Mouse (Mus musculus) megakaryocyte, adult 5-6 weeks (primary cell): ENCODE measurements around the gene Acox1. TPM values are rescaled to one million over a fixed set of nuclear protein-coding genes. Genes with fewer than 3 reads are reported as not detected.

ENCODE experiments used
- ATAC-seq: 2 replicates; pipeline ENCODE4 v1.8.0; 2016; ENCODE audit warnings: mild to moderate bottlenecking, inconsistent platforms; ENCODE audit not compliant: poor library complexity, severe bottlenecking
- total RNA-seq, 2 experiments: library from RNA; stranded (forward) in 1 of 2; stranded (reverse) in 1 of 2; fragments of 153-499, 151-499 nt in 1 of 2; fragments of 221-1000, 200-1000 nt in 1 of 2; gene quantifications; 2 replicates each; pipeline versions ENCODE4 v1.2.3 to v1.2.4; 2015 to 2017

Gene Acox1
- total RNA-seq (2015) (15.1 and 18.3 TPM in 2 replicates), total RNA-seq (2017) (18.6 and 19.7 TPM in 2 replicates)

GRCm38 (mm10) chr11:116198639-116199531 lies at the start of gene Acox1, which contains the start of gene Ten1:
Acox1 (minus strand) TSS chr11:116199045.
Ten1 (plus strand) TSS chr11:116198855.
- ATAC-seq: peak; percentile 85

GRCm38 (mm10) chr11:116247502-116248222 lies 48.8 kb upstream of the Acox1 start:
- no peak for ATAC-seq

GRCm38 (mm10) chr11:116245616-116246015 lies 46.8 kb upstream of the Acox1 start:
- no peak for ATAC-seq

GRCm38 (mm10) chr11:116244580-116244979 lies 45.7 kb upstream of the Acox1 start:
- ATAC-seq: no peak

- no peak for ATAC-seq
These were observed 42.9 kb upstream of the Acox1 start for GRCm38 (mm10) chr11:116241744-116242235.

GRCm38 (mm10) chr11:116239797-116240196 lies 41.0 kb upstream of the Acox1 start:
- ATAC-seq: no peak

- peak; percentile 79 for ATAC-seq
These were observed 39.0 kb upstream of the Acox1 start, which contains the start of gene Evpl for GRCm38 (mm10) chr11:116237742-116238395. Evpl (minus strand) TSS chr11:116238077.

- ATAC-seq: no peak
These were observed 36.1 kb upstream of the Acox1 start for GRCm38 (mm10) chr11:116234901-116235300.

- ATAC-seq: no peak
These were observed 33.6 kb upstream of the Acox1 start for GRCm38 (mm10) chr11:116232427-116232826.

GRCm38 (mm10) chr11:116228699-116229098 lies 29.9 kb upstream of the Acox1 start:
- ATAC-seq: no peak

- ATAC-seq: peak; percentile 78
These were observed 27.6 kb upstream of the Acox1 start for GRCm38 (mm10) chr11:116226414-116226813.

GRCm38 (mm10) chr11:116222740-116223059 lies 23.9 kb upstream of the Acox1 start:
- ATAC-seq: no peak

GRCm38 (mm10) chr11:116221931-116222739 lies 23.3 kb upstream of the Acox1 start:
- no peak for ATAC-seq

- peak; percentile 76 for ATAC-seq
These were observed 21.0 kb upstream of the Acox1 start for GRCm38 (mm10) chr11:116219885-116220284.

- no peak for ATAC-seq
These were observed 20.0 kb upstream of the Acox1 start for GRCm38 (mm10) chr11:116218737-116219400.

- no peak for ATAC-seq
These were observed 19.4 kb upstream of the Acox1 start for GRCm38 (mm10) chr11:116218263-116218662.

- ATAC-seq: no peak
These were observed 17.7 kb upstream of the Acox1 start for GRCm38 (mm10) chr11:116216549-116216948.

GRCm38 (mm10) chr11:116215991-116216390 lies 17.1 kb upstream of the Acox1 start:
- no peak for ATAC-seq

- ATAC-seq: no peak
These were observed 16.3 kb upstream of the Acox1 start for GRCm38 (mm10) chr11:116215181-116215580.
